Mouse (Mus musculus) cerebellum, postnatal 4 days (tissue): ENCODE measurements around the gene Frmd4a.
A peak's percentile ranks its signal among the peaks of the same experiment; 100 is the strongest.
"Not testable (repeated sequence)": the region's sequence is repeated elsewhere in the genome, so short reads cannot be mapped to it uniquely, and the experiment has no call there.

Experiments used
- DNase-seq, 2 experiments: peaks; one replicate each; pipeline ENCODE4 v3.0.0; 2022; ENCODE audit warnings: low spot score in 2 of 2, mixed read lengths in 1 of 2

Frmd4a gene

DNA sequence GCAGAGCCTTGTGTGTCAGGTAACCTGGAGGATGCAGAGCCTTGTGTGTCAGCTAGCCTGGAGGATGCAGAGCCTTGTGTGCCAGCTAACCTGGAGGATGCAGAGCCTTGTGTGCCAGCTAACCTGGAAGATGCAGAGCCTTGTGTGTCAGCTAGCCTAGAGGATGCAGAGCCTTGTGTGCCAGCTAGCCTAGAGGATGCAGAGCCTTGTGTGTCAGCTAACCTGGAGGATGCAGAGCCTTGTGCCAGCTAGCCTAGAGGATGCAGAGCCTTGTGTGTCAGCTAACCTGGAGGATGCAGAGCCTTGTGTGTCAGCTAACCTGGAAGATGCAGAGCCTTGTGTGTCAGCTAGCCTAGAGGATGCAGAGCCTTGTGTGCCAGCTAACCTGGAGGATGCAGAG, 601.6 kb downstream of the Frmd4a start:
- not testable (repeated sequence) for DNase-seq

DNA sequence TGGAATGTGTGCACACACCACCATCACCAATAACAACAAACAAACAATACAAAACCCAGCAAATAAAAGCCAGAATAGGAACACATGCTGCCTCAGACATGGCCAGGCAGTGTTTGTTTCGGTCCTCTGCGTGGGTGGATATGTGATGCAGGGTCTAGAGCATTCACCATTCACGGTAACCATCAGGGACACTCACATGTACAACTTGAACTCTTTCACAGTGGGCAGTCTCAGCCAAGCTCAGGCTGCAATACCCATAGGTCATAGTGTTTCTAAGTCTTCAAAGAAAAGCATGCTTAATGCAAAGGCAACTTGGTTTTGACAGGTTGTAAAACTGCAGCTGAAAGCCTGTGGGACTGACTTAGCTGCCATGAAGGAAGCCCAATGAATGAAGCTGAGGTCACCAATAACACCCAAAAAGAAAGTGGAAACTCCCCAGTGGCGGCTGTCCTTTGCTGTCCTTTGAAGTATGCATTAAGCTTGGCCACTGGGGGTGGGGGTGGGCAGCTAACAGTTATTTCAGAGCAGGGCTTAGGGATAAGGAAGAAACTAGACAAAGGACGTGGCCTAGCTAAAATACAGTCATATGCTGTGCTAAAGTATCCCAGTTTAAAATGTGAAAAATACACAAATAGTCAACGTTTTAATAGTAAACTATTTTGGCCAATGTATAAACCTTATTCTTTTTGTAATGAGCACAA, 602.5 kb downstream of the Frmd4a start:
- no peak for DNase-seq

DNA sequence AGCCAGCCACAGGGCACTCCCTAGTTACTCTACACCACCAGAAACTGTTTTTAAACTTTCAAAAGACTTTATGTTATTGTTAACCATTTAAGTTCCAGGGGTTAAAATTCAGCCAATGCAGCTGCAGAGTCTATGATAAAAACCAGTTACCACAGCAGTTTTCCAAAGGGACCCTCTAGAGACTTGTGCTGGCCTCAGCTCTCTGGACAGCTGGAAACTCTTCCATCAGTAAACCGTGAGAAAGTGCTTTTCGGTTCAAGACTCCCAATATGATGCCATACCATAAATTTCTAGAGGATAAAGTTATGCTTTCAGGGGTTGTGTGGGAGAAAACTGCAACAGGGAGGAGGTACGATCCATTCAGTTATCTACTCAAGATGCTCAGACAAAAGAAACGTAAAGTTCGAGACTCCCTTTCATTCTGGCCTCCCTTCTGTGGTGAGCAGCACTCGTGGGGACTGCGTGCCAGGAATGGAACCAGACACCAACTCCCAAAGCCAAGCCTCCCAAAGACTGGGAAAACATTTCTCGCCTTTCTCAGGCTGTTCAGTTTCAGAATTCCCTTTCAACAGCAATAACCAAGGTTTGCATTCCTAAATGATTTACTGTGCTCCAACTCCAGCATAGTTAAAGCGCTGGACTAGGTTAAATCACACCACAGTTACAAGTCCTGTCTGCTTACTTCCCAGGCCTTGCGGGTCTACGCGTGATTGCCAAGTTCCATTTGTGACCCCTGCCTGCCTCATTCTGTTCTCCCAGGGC, 603.3 kb downstream of the Frmd4a start:
- DNase-seq, result no peak

DNA sequence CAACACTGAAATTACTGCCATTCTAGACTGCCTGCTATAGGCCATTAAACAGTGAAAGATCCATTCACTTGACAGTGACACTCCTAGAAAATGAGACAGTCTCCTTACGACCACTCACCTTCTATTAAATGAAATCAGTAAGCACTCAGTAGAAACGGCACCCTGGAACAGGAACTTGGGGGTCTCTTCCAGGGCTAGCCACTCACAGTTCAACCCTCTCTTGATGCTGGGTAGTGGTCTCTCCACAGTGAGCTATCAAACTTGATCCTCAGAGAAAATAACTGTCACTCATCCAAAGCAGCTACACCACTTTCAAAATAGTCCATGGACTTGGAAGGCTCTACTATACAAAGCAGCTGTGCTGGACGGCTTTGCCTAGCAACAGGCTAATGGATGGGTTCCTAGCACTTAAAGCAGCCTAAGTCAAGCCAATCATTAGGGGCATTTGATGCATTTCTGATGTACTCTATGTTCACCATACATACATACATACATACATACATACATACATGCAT, 604.0 kb downstream of the Frmd4a start:
- DNase-seq, result no peak

DNA sequence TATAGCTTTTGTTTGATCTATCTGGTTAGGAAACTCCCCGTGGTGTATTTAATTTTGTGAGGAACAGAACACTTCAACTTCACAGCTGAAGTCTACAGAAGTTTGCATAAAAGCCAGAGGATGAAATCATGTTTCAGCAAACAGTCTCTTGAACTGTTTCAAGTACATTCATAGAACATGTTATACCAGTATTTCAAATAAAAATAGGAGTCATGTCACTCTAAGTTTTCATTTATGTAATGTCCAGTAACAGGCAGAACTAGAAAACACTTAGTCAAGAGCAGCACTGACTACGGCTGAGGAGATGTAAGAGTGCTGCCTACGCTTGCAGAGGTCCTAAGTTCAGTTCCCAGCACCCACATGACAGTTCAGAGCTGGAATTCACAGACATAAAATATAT, 609.4 kb downstream of the Frmd4a start:
- no peak for DNase-seq

DNA sequence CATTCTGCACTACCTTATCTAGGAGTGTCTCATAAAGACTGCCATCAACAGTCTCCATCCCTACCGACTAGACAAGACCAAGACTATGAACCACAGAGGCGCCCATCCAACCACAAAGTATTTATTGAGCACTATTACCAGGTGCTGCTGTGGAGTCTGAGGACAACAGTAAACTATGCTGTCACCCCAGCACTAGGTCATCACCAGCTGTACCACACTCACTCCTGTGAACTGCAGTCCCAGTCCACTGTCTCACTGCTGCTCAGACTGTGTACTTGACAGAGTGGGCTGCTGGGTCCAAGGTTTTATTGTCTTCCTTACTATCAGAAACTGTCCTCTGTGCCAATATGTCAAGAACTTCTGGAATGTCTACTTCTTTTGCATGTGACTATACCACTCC, 611.4 kb downstream of the Frmd4a start:
- DNase-seq, result no peak

DNA sequence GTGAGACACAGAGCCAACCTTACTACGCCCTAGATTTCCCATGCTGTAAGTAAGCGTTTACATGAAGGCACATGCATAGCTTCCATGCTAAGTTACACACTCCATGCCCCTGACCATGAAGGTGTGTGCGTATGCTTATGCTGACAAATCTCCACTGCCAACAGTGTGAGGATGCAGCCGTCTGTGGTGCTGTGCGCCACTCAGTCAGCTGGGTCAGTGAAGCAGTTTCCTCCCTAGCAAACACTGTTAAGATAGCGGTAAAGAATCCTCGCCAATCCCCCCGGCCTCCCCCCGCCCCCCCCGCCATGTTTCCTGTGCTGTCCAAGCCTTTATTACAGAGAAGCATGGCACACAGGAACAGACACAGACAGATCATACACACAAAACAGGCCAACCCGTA, 612.0 kb downstream of the Frmd4a start:
- no peak for DNase-seq

DNA sequence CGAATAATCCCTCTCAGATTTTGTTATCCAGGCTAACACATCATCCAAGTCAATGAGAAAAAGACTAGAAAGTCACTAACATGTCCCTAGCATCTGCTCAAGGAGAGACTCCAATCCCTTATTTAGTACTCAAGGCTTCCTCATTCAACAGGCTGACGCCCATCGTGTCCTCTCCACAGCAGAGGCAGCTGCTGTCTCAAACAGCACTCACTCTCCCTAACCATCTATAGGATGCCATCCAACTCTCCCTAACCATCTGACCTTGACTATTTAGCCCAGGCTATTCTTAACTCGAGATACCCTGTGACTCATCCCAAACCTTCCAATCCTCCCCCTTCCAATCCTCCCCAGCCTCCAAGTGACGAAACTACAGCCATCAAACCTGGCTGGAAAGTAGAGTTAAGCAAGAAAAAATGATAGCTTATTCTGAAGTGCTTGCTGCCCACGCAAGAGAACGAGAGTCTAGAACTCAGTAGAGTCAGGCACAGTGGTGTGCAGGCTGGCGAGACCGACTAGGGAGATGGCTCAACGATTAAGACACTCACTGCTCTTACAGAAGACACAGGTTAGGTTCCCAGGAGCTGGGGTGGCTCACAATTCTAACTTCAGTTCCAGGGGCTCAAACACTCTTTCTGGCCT, 612.8 kb downstream of the Frmd4a start:
- DNase-seq, result no peak

DNA sequence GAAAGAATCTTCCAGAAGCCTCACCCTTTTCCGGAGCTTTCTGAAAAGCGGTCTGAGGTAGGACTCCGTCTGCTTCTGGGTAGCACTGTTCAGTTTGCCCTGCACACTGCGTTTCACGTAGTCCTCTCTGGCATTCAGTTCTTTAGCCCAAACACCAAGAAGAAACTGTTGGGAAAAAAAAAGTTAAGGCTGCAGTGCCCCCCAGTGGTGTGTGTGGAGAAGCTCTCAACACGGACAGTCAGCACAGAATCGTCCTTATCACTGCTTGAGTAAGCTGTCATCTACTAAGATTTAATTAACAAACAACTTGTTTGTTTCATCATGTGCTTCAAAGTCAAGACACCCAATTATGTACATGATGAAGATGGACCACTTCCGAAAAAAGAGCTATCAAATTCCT, 618.3 kb downstream of the Frmd4a start:
- no peak for DNase-seq

DNA sequence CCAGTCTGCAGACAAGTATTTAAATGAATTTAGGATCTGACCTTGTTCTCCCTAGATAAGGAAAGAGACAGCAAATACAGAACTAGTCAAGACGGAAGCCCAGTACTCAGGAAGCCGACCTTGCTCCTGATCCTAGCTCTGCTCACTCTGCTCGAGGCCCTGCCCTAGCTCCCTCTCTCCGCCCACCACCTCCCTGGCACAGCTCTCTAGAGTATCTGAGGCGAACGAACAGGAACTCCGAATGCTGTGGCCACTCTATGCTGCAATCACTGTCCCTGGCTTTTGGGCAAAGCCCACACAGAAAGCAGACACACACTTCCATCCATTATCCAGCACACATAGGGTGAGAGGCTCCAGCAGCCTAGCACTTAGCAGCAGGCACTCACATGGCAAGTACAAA, 619.1 kb downstream of the Frmd4a start:
- DNase-seq, result no peak

DNA sequence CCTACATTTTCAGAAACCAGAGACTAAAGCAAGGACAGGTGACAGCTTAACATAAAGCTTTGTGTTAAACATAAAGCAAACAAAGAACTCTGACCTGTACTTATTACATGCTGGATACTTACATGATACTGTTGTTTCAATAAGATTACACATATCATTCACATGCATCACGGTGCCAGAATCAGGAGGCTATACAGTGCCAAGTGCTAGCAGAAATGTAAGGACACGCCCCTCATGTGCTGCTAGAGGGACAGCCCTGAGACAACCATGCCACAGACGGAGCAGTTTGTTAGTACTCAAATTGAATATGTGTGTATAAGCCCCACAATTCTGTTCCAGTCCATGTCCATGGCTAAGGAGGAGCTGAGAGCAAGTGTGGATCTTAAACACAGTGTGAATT, 620.7 kb downstream of the Frmd4a start:
- no peak for DNase-seq

DNA sequence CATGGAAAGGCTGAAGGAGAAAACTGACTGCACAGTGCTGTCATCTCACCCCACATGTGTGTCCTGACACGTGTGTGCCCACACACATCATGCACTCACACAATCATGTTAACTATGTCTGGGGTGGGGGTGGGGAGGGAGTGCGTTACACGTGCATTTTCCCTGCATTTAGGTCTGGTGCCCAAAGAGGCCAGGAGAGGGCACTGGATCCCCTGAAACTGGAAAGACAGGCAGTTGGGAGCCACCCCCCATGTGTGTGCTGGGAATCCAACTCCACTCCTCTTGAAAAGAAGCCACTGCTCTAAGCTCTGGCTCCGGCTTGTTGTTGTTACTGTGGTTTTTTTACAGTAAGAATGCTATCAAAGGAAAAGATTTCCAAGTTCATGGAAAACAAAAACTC, 627.5 kb downstream of the Frmd4a start:
- DNase-seq, result no peak

DNA sequence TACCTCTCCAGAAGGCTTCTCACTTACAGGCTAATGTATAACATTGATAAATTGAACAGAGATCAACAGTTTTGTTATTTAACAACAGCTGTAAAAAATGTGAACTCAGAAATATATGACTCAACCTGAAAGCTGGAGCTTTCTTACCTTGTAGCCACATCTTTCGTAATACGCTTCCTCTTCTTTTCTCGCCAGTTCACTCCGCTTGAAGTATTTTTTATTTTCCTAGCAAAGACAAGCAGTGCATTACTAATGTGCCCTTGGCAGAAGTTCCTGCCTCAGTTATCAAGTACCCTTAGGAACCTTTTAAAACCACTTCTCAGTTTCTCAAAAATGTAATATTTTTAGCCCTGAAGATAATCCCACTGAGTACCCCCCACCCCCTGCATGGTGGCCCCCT, 630.6 kb downstream of the Frmd4a start:
- no peak for DNase-seq

DNA sequence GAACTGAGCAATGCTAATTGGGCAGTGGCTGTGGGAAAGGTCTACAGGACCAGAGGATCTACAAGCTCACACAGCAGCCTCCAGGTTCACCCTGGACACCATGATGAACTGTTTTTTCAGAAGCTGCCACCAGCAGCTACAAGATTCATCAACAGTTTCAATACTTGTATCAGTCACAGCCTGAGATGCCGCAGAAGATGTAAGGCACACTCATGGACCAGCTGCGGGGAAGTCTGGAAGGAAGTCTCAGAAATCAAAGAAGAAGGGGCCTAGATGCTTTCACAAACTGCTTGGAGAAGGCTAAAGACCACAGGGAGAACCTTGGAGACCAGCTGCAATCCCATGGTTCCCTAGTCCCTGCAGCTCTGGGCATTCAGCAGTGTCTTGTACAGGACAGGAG, 632.1 kb downstream of the Frmd4a start:
- no peak for DNase-seq

DNA sequence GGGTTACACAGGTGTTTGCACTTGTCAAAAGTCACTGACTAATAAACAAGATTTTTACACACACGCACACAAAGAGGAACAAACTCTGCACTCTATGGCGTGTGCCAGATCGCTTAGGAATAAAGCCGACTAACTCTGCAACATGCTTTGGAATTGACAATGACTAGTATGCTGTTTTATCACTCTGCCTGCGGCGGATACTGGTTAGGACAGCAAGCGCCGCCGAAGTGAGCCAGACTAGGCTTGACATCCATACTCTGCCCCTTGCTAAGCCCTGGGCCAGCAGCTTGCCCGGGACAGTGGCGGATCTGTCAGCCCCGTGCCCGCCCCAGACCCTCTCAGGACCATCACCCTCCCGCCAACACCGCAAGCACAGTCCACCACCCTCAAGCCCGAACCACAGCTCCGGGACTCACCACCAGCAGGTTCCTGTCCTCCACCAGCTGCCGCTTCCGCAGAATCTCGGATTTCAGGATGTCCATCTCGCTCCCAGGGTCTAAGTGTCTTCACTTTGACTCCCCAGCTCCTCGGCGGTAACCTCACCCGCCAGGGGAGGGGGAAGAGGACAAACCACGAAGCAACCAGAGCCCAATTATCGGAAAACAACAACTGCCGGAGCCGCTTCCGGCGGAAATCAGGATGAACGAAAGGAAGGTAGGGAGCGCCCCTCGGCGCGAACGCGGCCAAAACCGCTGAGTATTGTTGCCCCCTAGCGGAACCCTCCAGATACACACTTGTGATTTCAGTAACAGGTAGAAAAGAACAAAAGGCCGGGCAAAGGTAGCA, 634.2 kb downstream of the Frmd4a start, which contains the start of gene Prpf18:
TSS of gene Prpf18 (minus strand) at position 614 of the 786 bp plus-strand sequence.
- peak; percentile 72 to 86 for DNase-seq

DNA sequence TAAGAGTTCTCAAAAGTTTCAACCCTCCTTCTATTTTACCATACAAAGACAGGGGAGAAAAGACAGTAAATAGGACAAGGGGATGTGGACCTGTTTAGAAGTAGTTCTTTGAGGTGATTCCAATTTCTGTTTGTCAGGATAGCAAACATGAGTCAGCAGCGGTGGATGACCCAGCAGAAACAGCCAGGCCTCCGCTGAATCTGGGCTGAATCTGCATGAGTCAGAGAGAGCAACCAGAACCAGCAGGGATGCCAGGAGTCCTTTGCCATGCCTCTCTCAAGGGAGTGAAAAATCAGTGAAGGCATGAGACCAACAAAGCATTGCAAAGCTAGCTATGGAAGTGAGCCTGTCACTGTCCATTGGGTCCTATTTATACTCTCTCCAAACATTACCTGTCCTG, 643.2 kb downstream of the Frmd4a start:
- DNase-seq, result no peak
